In genomic region chr1:184048675-184049418, GRCm38 (mm10) we compare ENCODE assay signal across 11 mouse cellular contexts. TPM values are rescaled to one million over a fixed set of nuclear protein-coding genes. Genes with fewer than 3 reads are reported as not detected.
A peak's percentile ranks its signal among the peaks of the same experiment; 100 is the strongest.
DNase-seq lines count a peak whose midpoint lies in the region; ATAC-seq and TF ChIP-seq lines count a peak whose summit lies in the region.
"Had no signal": no experiment of that assay in that cellular context is flagged by ENCODE, and none has a peak within 500 bp of the region (broad histone marks: within the 10 kb centered on the region; RNA-seq: fewer than 3 reads in every experiment).

No protein-coding gene starts in this region.

- H3K4me3 ChIP-seq in gastrocnemius, adult 2 months: peak overlapping the region; percentile 59
- H3K4me3 ChIP-seq in midbrain, embryonic 11.5 days (ENCODE audit: low read depth, low read length): no peak overlapping the region
- H3K4me3 ChIP-seq in midbrain, postnatal 0 days (ENCODE audit: low read depth, low read length): no peak overlapping the region
- H3K4me3 ChIP-seq in intestine, postnatal 0 days (ENCODE audit: low read depth, low read length): no peak overlapping the region
- no peak overlapping the region for H3K4me3 ChIP-seq in stomach, embryonic 16.5 days (replicated peaks; ENCODE audit: low read length)
- H3K4me3 ChIP-seq: midbrain, embryonic 13.5 days had no signal

- H3K4me2 ChIP-seq in midbrain, embryonic 11.5 days: no peak overlapping the region
- H3K4me2 ChIP-seq in midbrain, postnatal 0 days (ENCODE audit: low read depth, low read length, poor library complexity, severe bottlenecking): no peak overlapping the region
- H3K4me2 ChIP-seq in intestine, postnatal 0 days (replicated peaks; ENCODE audit: low read depth): peak overlapping the region; percentile 21; the same call in 1 of the 2 replicates
- H3K4me2 ChIP-seq in stomach, embryonic 16.5 days (ENCODE audit: low read depth, low read length): peak overlapping the region; percentile 24; the same call in 1 of the 2 replicates
- H3K4me2 ChIP-seq: midbrain, embryonic 13.5 days had no signal

- no peaks in the 10 kb centered on the region for H3K36me3 ChIP-seq in midbrain, embryonic 11.5 days (ENCODE audit: control insufficient read depth, insufficient read depth, low read length)
- H3K36me3 ChIP-seq in midbrain, postnatal 0 days (ENCODE audit: insufficient read depth, low read length): no peaks in the 10 kb centered on the region
- H3K36me3 ChIP-seq in intestine, postnatal 0 days (ENCODE audit: control insufficient read depth, insufficient read depth): no peaks in the 10 kb centered on the region
- H3K36me3 ChIP-seq in stomach, embryonic 16.5 days (ENCODE audit: control insufficient read depth, insufficient read depth, low read length): no peaks in the 10 kb centered on the region
- H3K36me3 ChIP-seq: midbrain, embryonic 13.5 days had no signal

- peak overlapping the region; percentile 79 for H3K27ac ChIP-seq in gastrocnemius, adult 2 months
- no peak overlapping the region for H3K27ac ChIP-seq in midbrain, embryonic 11.5 days (ENCODE audit: low read depth, low read length)
- H3K27ac ChIP-seq in midbrain, postnatal 0 days (ENCODE audit: low read depth, low read length): no peak overlapping the region
- H3K27ac ChIP-seq in intestine, postnatal 0 days (ENCODE audit: low read depth, low read length): no peak overlapping the region
- 0 out of 2 replicates have a peak overlapping the region, but pooled peaks have one; percentile 6 for H3K27ac ChIP-seq in stomach, embryonic 16.5 days (ENCODE audit: low read length)
- H3K27ac ChIP-seq: midbrain, embryonic 13.5 days had no signal

- H3K4me1 ChIP-seq in midbrain, embryonic 11.5 days (ENCODE audit: control insufficient read depth, insufficient read depth, low read length): no peaks in the 10 kb centered on the region
- no peaks in the 10 kb centered on the region for H3K4me1 ChIP-seq in midbrain, postnatal 0 days (ENCODE audit: insufficient read depth, low read length)
- H3K4me1 ChIP-seq in intestine, postnatal 0 days (replicated peaks; ENCODE audit: control insufficient read depth, insufficient read depth, low read length): peaks cover 5% of the 10 kb centered on the region; the same call in 1 of the 2 replicates
- peaks cover 22% of the 10 kb centered on the region for H3K4me1 ChIP-seq in stomach, embryonic 16.5 days (ENCODE audit: control insufficient read depth, insufficient read depth, low read length)

- WGBS in midbrain, embryonic 11.5 days: 86% methylated on average over 10 of the region's 10 CpGs
- 87% methylated on average over 10 of the region's 10 CpGs for WGBS in midbrain, postnatal 0 days
- 58% methylated on average over 10 of the region's 10 CpGs for WGBS in intestine, postnatal 0 days
- WGBS in stomach, embryonic 16.5 days: 53% methylated on average over 10 of the region's 10 CpGs

- no peak for TF ChIP-seq CTCF in gastrocnemius, adult 2 months (IDR thresholded peaks at IDR 0.05)
- no peak for TF ChIP-seq CTCF in midbrain, postnatal 0 days (IDR thresholded peaks at IDR 0.05)
- no peak for TF ChIP-seq CTCF in intestine, postnatal 0 days (IDR thresholded peaks at IDR 0.05; ENCODE audit: low read depth)

- H3K9ac ChIP-seq in midbrain, embryonic 11.5 days (ENCODE audit: low read length): no peak overlapping the region
- H3K9ac ChIP-seq in midbrain, postnatal 0 days (replicated peaks; ENCODE audit: low read length, poor library complexity, severe bottlenecking): no peak overlapping the region
- no peak overlapping the region for H3K9ac ChIP-seq in intestine, postnatal 0 days (ENCODE audit: low read depth, low read length)
- peak overlapping the region; percentile 39; the same call in 1 of the 2 replicates for H3K9ac ChIP-seq in stomach, embryonic 16.5 days (ENCODE audit: low read length)
- H3K9ac ChIP-seq: midbrain, embryonic 13.5 days had no signal

- H3K9me3 ChIP-seq in midbrain, embryonic 11.5 days (ENCODE audit: control insufficient read depth, low read length): no peaks in the 10 kb centered on the region
- no peaks in the 10 kb centered on the region for H3K9me3 ChIP-seq in midbrain, postnatal 0 days (ENCODE audit: low read length)
- H3K9me3 ChIP-seq in intestine, postnatal 0 days (ENCODE audit: control insufficient read depth): no peaks in the 10 kb centered on the region
- H3K9me3 ChIP-seq in stomach, embryonic 16.5 days (replicated peaks; ENCODE audit: control insufficient read depth, low read length): no peaks in the 10 kb centered on the region
- H3K9me3 ChIP-seq: midbrain, embryonic 13.5 days had no signal

- ATAC-seq in midbrain, embryonic 11.5 days (ENCODE audit: low FRiP score): no peak
- ATAC-seq in midbrain, postnatal 0 days (ENCODE audit: low FRiP score): no peak
- ATAC-seq in intestine, postnatal 0 days: no peak
- no peak for ATAC-seq in stomach, embryonic 16.5 days (ENCODE audit: insufficient read depth, low FRiP score)
- ATAC-seq: midbrain, embryonic 13.5 days had no signal

- peak; percentile 27 for DNase-seq in gastrocnemius, adult 2 months
- no peak for DNase-seq in gastrocnemius, adult 8-10 months (ENCODE audit: low spot score in 2 of 2)
- peak; percentile 51 for DNase-seq in midbrain, embryonic 11.5 days (ENCODE audit: low spot score, missing footprints)
- no peak for DNase-seq in midbrain, postnatal 0 days (ENCODE audit: low spot score)
- DNase-seq in MN1 (ENCODE audit: low spot score): no peak
- no peak for DNase-seq in cerebellum, postnatal 25 days
- DNase-seq: cerebellum, adult 11 months; kidney, adult 18-20 months had no signal

- H3K27me3 ChIP-seq in midbrain, embryonic 11.5 days (ENCODE audit: control insufficient read depth, insufficient read depth, low read length): no peaks in the 10 kb centered on the region
- H3K27me3 ChIP-seq in midbrain, postnatal 0 days (ENCODE audit: insufficient read depth, low read length): no peaks in the 10 kb centered on the region
- H3K27me3 ChIP-seq in intestine, postnatal 0 days (replicated peaks; ENCODE audit: control insufficient read depth, insufficient read depth, low read length): no peaks in the 10 kb centered on the region
- no peaks in the 10 kb centered on the region for H3K27me3 ChIP-seq in stomach, embryonic 16.5 days (ENCODE audit: control insufficient read depth, insufficient read depth, low read length)
- H3K27me3 ChIP-seq: midbrain, embryonic 13.5 days had no signal

- intact Hi-C loops in gastrocnemius, adult 2 months (cut with DNase I): no loop called here

RNA-seq across cellular contexts. Expression of gene 1700056E22Rik, which starts 14.7 kb away (rescaled TPM):
- under 1 TPM; 0.18 to 0.42 TPM for total RNA-seq in gastrocnemius, adult 2 months (2021)
- total RNA-seq in gastrocnemius, adult 8-10 months (2022): 1 to 10 TPM in 1 of 4 experiments, under 1 TPM in 3; 0.40 to 1.2 (median 0.49) TPM
- polyA plus RNA-seq in midbrain, embryonic 11.5 days (2014; fragmentation: Nextera tagmentation; extraction: Ambion mirVana): 1.4 and 2.0 TPM in 2 replicates
- 1.1 and 1.6 TPM in 2 replicates for total RNA-seq in midbrain, postnatal 0 days (2014; rRNA removed)
- 1.2 and 1.4 TPM in 2 replicates for polyA plus RNA-seq in midbrain, postnatal 0 days (2015; fragmentation: Nextera tagmentation; extraction: Ambion mirVana)
- 1.2 and 1.5 TPM in 2 replicates for polyA plus RNA-seq in intestine, postnatal 0 days (2015; fragmentation: Nextera tagmentation; extraction: Ambion mirVana)
- 0.84 and 1.3 TPM in 2 replicates for polyA plus RNA-seq in stomach, embryonic 16.5 days (2015; fragmentation: Nextera tagmentation; extraction: Ambion mirVana)

RNA-seq across cellular contexts. Expression of gene Dusp10, which starts 35.7 kb away (rescaled TPM):
- total RNA-seq in gastrocnemius, adult 2 months (2021): 10 to 100 TPM; 18.4 to 25.0 TPM
- 10 to 100 TPM; 18.7 to 31.0 (median 23.8) TPM for total RNA-seq in gastrocnemius, adult 8-10 months (2022)
- 9.0 and 10.4 TPM in 2 replicates for polyA plus RNA-seq in midbrain, embryonic 11.5 days (2014; fragmentation: Nextera tagmentation; extraction: Ambion mirVana)
- total RNA-seq in midbrain, postnatal 0 days (2014; rRNA removed): 10.5 and 11.4 TPM in 2 replicates
- 4.5 and 6.0 TPM in 2 replicates for polyA plus RNA-seq in midbrain, postnatal 0 days (2015; fragmentation: Nextera tagmentation; extraction: Ambion mirVana)
- 6.5 and 8.1 TPM in 2 replicates for polyA plus RNA-seq in intestine, postnatal 0 days (2015; fragmentation: Nextera tagmentation; extraction: Ambion mirVana)
- 11.1 and 12.2 TPM in 2 replicates for polyA plus RNA-seq in stomach, embryonic 16.5 days (2015; fragmentation: Nextera tagmentation; extraction: Ambion mirVana)

Comparison
In these comparisons a context has a peak if more than half of its experiments do, and no peak if none do; other contexts are left out.
1. DNase-seq: peak in gastrocnemius, adult 2 months (single experiment) and midbrain, embryonic 11.5 days (single experiment); none in gastrocnemius, adult 8-10 months (0 of 2), midbrain, postnatal 0 days (single experiment), MN1 (single experiment) and cerebellum, postnatal 25 days (0 of 2).
2. H3K27ac ChIP-seq: peak in gastrocnemius, adult 2 months (single experiment) and stomach, embryonic 16.5 days (single experiment); none in midbrain, embryonic 11.5 days (single experiment), midbrain, postnatal 0 days (single experiment) and intestine, postnatal 0 days (single experiment).
3. H3K4me2 ChIP-seq: peak in intestine, postnatal 0 days (single experiment) and stomach, embryonic 16.5 days (single experiment); none in midbrain, embryonic 11.5 days (single experiment) and midbrain, postnatal 0 days (single experiment).